10 mouse cellular contexts compared by ENCODE assay signal in genomic region chr17:25111739-25112422, GRCm38 (mm10). TPM values are rescaled to one million over a fixed set of nuclear protein-coding genes. Genes with fewer than 3 reads are reported as not detected.
DNase-seq lines count a peak whose midpoint lies in the region; ATAC-seq and TF ChIP-seq lines count a peak whose summit lies in the region.
"Had no signal": no experiment of that assay in that cellular context is flagged by ENCODE, and none has a peak within 500 bp of the region (broad histone marks: within the 10 kb centered on the region; RNA-seq: fewer than 3 reads in every experiment).

No protein-coding gene starts in this region.

- no peaks in the 10 kb centered on the region for H3K9me3 ChIP-seq in stomach, postnatal 0 days (ENCODE audit: control insufficient read depth, low read length)
- H3K9me3 ChIP-seq in midbrain, embryonic 10.5 days (replicated peaks) = no peaks in the 10 kb centered on the region

- TF ChIP-seq CTCF in stomach, postnatal 0 days (IDR thresholded peaks at IDR 0.05; ENCODE audit: low read depth) = no peak

- no peak overlapping the region for H3K4me3 ChIP-seq in stomach, postnatal 0 days (ENCODE audit: low read depth, low read length)
- no peak overlapping the region for H3K4me3 ChIP-seq in midbrain, embryonic 10.5 days
- H3K4me3 ChIP-seq: erythroblast, embryonic 14.5 days had no signal

- H3K27ac ChIP-seq in stomach, postnatal 0 days (replicated peaks) = no peak overlapping the region
- H3K27ac ChIP-seq in midbrain, embryonic 10.5 days (replicated peaks) = no peak overlapping the region

- DNase-seq in left cerebral cortex, adult 18-20 months (ENCODE audit: low spot score in 2 of 2) = peak; percentile 39 to 41
- no peak for DNase-seq in left cerebral cortex, adult 11 months (ENCODE audit: low spot score)
- DNase-seq in cerebellum, adult 11-12 months = peak; percentile 84
- peak; percentile 57 to 61 for DNase-seq in heart, adult 9 months (ENCODE audit: low spot score in 2 of 2)
- peak; percentile 27 to 46 for DNase-seq in layer of hippocampus, postnatal 36 days
- no peak for DNase-seq in stomach, postnatal 0 days (ENCODE audit: low spot score)
- no peak for DNase-seq in midbrain, embryonic 10.5 days (ENCODE audit: low spot score)
- no peak for DNase-seq in urinary bladder, postnatal 10 days (ENCODE audit: low spot score)

- H3K4me2 ChIP-seq in stomach, postnatal 0 days (replicated peaks; ENCODE audit: low read depth) = no peak overlapping the region

- no peak overlapping the region for H3K9ac ChIP-seq in stomach, postnatal 0 days (ENCODE audit: low read length)

- peaks cover 3% of the 10 kb centered on the region for H3K4me1 ChIP-seq in stomach, postnatal 0 days (replicated peaks; ENCODE audit: control insufficient read depth, insufficient read depth)
- H3K4me1 ChIP-seq in midbrain, embryonic 10.5 days = peaks cover 21% of the 10 kb centered on the region

- 74% methylated on average over 8 of the region's 8 CpGs for WGBS in stomach, postnatal 0 days
- WGBS in midbrain, embryonic 10.5 days = 93% methylated on average over 8 of the region's 8 CpGs

- H3K27me3 ChIP-seq in stomach, postnatal 0 days (ENCODE audit: control insufficient read depth, insufficient read depth, low read length) = no peaks in the 10 kb centered on the region
- no peaks in the 10 kb centered on the region for H3K27me3 ChIP-seq in midbrain, embryonic 10.5 days (ENCODE audit: low read depth, poor library complexity, severe bottlenecking)

- peaks cover 3% of the 10 kb centered on the region; the same call in 1 of the 2 replicates for H3K36me3 ChIP-seq in stomach, postnatal 0 days (ENCODE audit: control insufficient read depth, insufficient read depth, low read length)
- peaks cover 74% of the 10 kb centered on the region for H3K36me3 ChIP-seq in midbrain, embryonic 10.5 days

- no peak for TF ChIP-seq EP300 in stomach, postnatal 0 days (optimal IDR thresholded peaks at IDR 0.05)

- no peak for ATAC-seq in stomach, postnatal 0 days (ENCODE audit: low FRiP score, low TSS enrichment)

RNA-seq across cellular contexts. Expression of gene Telo2, which starts 3.9 kb away (rescaled TPM):
- 10 to 100 TPM; 28.4 to 34.4 TPM for total RNA-seq in left cerebral cortex, adult 18-20 months (2021)
- total RNA-seq in layer of hippocampus, postnatal 36 days (2021) = 10 to 100 TPM; 36.6 to 37.8 TPM
- polyA plus RNA-seq in stomach, postnatal 0 days (2015; fragmentation: Nextera tagmentation; extraction: Ambion mirVana) = 12.2 and 13.7 TPM in 2 replicates
- 51.2 and 51.5 TPM in 2 replicates for polyA plus RNA-seq in midbrain, embryonic 10.5 days (2016; fragmentation: Nextera tagmentation; extraction: Ambion mirVana)

RNA-seq across cellular contexts. Expression of gene Ptx4, which starts 8.7 kb away (rescaled TPM):
- under 1 TPM; 0.54 to 0.67 TPM for total RNA-seq in left cerebral cortex, adult 18-20 months (2021)
- 1 to 10 TPM; 2.3 to 2.5 TPM for total RNA-seq in layer of hippocampus, postnatal 36 days (2021)
- 0.30 and 0.33 TPM in 2 replicates for polyA plus RNA-seq in stomach, postnatal 0 days (2015; fragmentation: Nextera tagmentation; extraction: Ambion mirVana)
- polyA plus RNA-seq in midbrain, embryonic 10.5 days (2016; fragmentation: Nextera tagmentation; extraction: Ambion mirVana) = not detected in 2 replicates
- total RNA-seq: MEL had no signal
- polyA plus RNA-seq: erythroblast, embryonic 14.5 days had no signal

RNA-seq across cellular contexts. Expression of gene Clcn7, which starts 21.3 kb away (rescaled TPM):
- total RNA-seq in left cerebral cortex, adult 18-20 months (2021) = 10 to 100 TPM; 46.9 to 47.0 TPM
- total RNA-seq in layer of hippocampus, postnatal 36 days (2021) = 10 to 100 TPM; 52.3 to 53.0 TPM
- 10.5 and 11.5 TPM in 2 replicates for polyA plus RNA-seq in stomach, postnatal 0 days (2015; fragmentation: Nextera tagmentation; extraction: Ambion mirVana)
- 23.1 and 26.4 TPM in 2 replicates for polyA plus RNA-seq in midbrain, embryonic 10.5 days (2016; fragmentation: Nextera tagmentation; extraction: Ambion mirVana)

RNA-seq across cellular contexts. Expression of gene Tmem204, which starts 28.5 kb away (rescaled TPM):
- 1 to 10 TPM; 8.9 to 9.4 TPM for total RNA-seq in left cerebral cortex, adult 18-20 months (2021)
- total RNA-seq in layer of hippocampus, postnatal 36 days (2021) = 1 to 10 TPM; 7.7 to 8.2 TPM
- polyA plus RNA-seq in stomach, postnatal 0 days (2015; fragmentation: Nextera tagmentation; extraction: Ambion mirVana) = 16.8 and 19.0 TPM in 2 replicates
- 10.7 and 12.7 TPM in 2 replicates for polyA plus RNA-seq in midbrain, embryonic 10.5 days (2016; fragmentation: Nextera tagmentation; extraction: Ambion mirVana)
- total RNA-seq: MEL had no signal
- polyA plus RNA-seq: erythroblast, embryonic 14.5 days had no signal

RNA-seq across cellular contexts. Expression of gene Ccdc154, which starts 50.4 kb away (rescaled TPM):
- total RNA-seq in left cerebral cortex, adult 18-20 months (2021) = not detected
- total RNA-seq in layer of hippocampus, postnatal 36 days (2021) = under 1 TPM; 0.15 TPM
- polyA plus RNA-seq in stomach, postnatal 0 days (2015; fragmentation: Nextera tagmentation; extraction: Ambion mirVana) = 0.80 and 0.84 TPM in 2 replicates
- not detected in 2 replicates for polyA plus RNA-seq in midbrain, embryonic 10.5 days (2016; fragmentation: Nextera tagmentation; extraction: Ambion mirVana)
- polyA plus RNA-seq: erythroblast, embryonic 14.5 days had no signal

Comparison
In these comparisons a context has a peak if more than half of its experiments do, and no peak if none do; other contexts are left out.
1. DNase-seq: peak in left cerebral cortex, adult 18-20 months (2 of 2), cerebellum, adult 11-12 months (single experiment), heart, adult 9 months (2 of 2) and layer of hippocampus, postnatal 36 days (2 of 2); none in left cerebral cortex, adult 11 months (single experiment), stomach, postnatal 0 days (single experiment), midbrain, embryonic 10.5 days (single experiment) and urinary bladder, postnatal 10 days (single experiment).